Mouse (Mus musculus) olfactory bulb, adult 2 months (tissue): ENCODE results near the gene Grm7.

Experiments used
- CTCF ChIP-seq: fragments of 200-500 bp; IDR thresholded peaks from 2 replicates; pipeline ENCODE4 v1.5.1; 2012; ENCODE audit warnings: low read depth, mild to moderate bottlenecking, low read length, moderate library complexity; ENCODE audit not compliant: insufficient read depth
- POLR2A ChIP-seq: fragments of 200-500 bp; IDR thresholded peaks from 2 replicates; pipeline ENCODE4 v1.6.1; 2012; ENCODE audit warnings: mild to moderate bottlenecking, low read depth, low read length, moderate library complexity; ENCODE audit not compliant: insufficient read depth

- TF ChIP-seq POLR2A (no peak), CTCF (no peak)
Observed at GRCm38 (mm10) chr6:111487556-111487955, 842.2 kb downstream of the Grm7 start.
